Mouse (Mus musculus): ENCODE results near the gene Prox2.
A peak's percentile ranks its signal among the peaks of the same experiment; 100 is the strongest.
"Not testable (repeated sequence)": the region's sequence is repeated elsewhere in the genome, so short reads cannot be mapped to it uniquely, and the experiment has no call there.

Gene Prox2

DNA sequence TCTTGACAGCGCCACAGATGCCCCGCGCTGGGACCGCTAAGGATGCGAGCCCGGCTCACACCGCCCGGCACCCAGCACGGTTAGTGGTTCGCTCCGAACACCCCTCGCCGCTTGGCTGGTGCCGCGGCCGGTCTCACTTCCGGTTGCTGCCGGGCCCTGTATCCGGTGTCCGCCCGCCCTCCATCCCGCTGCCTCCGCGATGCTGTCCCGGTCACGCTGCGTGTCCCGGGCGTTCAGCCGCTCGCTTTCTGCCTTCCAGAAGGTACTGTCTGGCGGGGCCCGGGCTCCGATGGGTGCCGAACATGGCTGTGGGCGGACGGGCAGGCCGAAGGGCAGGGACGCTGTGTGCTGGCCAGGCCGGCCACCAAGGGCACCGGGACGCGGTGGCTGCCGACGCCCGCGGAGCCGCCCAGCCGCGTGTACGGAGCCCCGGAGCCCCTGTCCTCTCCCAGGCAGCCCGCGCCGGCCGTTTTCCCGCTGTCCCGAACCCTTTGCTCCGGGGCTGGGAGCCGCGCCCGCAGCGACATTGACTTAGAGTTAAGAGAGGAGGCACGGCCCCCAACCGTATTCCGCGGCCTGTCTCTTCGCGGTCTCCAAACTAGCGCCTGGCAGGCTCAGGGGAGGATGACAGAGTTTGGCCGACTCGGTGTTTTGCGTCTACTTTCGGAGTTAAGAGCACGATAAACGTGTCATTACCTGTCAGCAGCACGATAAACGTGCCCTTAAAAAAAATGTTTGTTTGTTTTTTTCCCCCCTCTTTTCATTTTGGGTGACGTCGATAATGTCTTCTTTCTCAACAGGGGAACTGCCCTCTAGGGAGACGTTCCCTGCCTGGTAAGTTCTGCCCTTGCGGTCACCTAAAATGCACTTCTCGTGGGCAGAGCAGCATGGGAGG is at the start of gene Prox2, which contains the start of gene Dlst:
Gene Prox2, minus strand, starts transcription at position 62 of the 895 bp plus-strand sequence.
Gene Dlst, plus strand, starts transcription at position 136 of the 895 bp plus-strand sequence.
- DNase-seq (ENCODE audit: low read depth in 2 of 2, low spot score in 2 of 2) = peak; percentile 69 to 79

- DNase-seq (ENCODE audit: low read depth in 2 of 2, low spot score in 2 of 2) = no peak
Observed at GRCm38 (mm10) chr12:85159592-85159991, 49.0 kb upstream of the Prox2 start.

DNA sequence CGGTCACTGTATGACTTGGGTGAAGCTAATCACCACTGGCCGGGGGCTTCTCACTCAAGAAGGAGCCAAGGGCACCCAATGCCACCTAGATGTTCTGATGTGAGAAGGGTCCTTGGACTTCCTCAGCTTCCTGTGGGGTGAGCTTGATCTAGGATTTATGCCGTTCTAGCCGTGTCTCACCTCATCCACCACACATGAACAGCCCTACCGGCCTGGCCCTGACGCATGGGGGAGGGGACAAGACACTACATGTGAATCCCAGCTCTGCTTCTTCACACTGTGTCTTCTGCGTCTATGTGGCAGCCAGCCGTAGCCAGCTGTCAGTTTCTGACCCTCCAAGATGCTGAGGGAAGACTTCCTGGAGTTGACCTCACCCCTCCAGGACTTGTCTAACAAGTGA is 48.2 kb upstream of the Prox2 start:
- DNase-seq (ENCODE audit: low read depth in 2 of 2, low spot score in 2 of 2) = no peak

GRCm38 (mm10) chr12:85157797-85158460 is 47.4 kb upstream of the Prox2 start:
- DNase-seq (ENCODE audit: low read depth in 2 of 2, low spot score in 2 of 2) = no peak

DNA sequence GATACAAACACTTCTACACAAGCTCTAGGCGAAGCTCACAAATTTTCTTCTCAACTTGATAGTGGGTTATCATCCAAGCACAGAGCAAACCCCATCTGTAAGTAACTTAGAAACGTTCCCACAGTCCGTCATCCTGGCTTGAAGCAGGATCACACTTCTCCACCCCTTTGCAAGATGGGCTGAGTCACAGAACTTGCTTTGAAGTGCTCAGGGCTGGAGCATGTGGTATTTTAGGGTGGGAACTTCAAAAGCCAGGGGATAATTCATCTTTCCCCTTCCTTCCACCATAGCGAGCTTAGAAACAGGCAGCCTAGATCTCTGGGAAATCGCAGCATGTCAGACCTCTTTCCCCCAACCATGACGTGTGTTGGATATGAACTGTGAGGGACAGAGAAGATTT is 45.8 kb upstream of the Prox2 start:
- DNase-seq (ENCODE audit: low read depth in 2 of 2, low spot score in 2 of 2) = no peak

GRCm38 (mm10) chr12:85153011-85153410 is 42.5 kb upstream of the Prox2 start:
- DNase-seq (ENCODE audit: low read depth in 2 of 2, low spot score in 2 of 2) = no peak

- peak; percentile 47 to 65 for DNase-seq (ENCODE audit: low read depth in 2 of 2, low spot score in 2 of 2)
Observed at GRCm38 (mm10) chr12:85151002-85151774, 40.6 kb upstream of the Prox2 start, which contains the start of gene Rps6kl1. Gene Rps6kl1, minus strand, starts transcription at chr12:85151264.

DNA sequence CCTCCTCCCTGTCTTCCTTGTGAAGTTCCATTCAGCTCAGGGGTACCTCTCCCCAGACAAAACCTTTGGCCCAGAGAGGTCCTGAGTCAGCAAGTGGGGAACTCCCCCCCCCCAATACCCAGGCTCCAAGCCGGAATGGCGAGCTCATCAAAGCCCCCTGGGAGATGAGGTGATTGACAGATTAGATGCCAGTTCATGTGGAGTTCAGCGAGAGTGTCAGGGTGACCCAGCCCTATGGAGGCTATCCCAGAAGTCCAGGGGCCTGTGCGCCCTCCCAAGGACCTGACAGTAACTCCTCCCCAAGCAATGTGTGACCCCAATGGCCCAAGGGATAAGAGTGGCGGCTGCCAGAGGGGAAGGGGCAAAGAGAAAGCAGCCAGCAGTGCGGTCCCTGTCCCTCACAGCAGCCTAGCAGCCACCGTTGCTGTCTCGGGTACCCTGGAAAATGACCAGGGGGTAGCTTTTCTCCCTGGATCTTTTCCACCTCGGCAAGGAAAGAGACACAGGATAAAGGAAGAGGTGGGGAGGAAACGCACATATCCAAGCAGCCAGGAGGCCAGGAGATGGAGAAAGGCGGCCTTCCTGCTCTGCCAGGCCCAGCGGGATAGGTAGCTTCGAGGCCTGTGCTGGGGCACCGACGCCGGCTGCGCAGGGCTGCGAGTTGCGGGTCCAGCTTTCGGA is 39.9 kb upstream of the Prox2 start:
- no peak for DNase-seq (ENCODE audit: low read depth in 2 of 2, low spot score in 2 of 2)

DNA sequence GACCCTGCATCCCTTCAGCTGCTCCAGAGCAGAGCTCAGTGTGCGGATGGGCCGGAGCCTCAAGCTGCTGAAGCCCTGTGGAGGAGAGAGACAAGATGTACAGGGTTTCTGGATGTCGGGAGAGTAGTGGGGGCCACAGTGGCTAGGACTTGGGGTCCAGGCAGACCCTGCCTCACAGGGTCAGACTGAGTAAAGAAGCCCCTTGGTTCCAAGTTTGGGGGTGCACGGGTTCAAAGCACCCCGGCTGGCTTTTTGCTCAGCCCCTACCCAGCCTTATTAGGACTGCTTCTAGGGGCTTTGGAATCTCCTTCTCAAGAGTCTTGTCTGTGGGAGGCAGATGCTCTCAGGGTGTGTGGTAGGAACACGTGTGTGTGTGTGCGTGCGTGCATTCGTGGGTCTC is 36.3 kb upstream of the Prox2 start:
- DNase-seq (ENCODE audit: low read depth in 2 of 2, low spot score in 2 of 2) = no peak

- DNase-seq (ENCODE audit: low read depth in 2 of 2, low spot score in 2 of 2) = no peak
Observed at GRCm38 (mm10) chr12:85146355-85146754, 35.8 kb upstream of the Prox2 start.

- DNase-seq (ENCODE audit: low read depth in 2 of 2, low spot score in 2 of 2) = no peak
Observed at GRCm38 (mm10) chr12:85145630-85146029, 35.1 kb upstream of the Prox2 start.

GRCm38 (mm10) chr12:85144821-85145220 is 34.3 kb upstream of the Prox2 start:
- no peak for DNase-seq (ENCODE audit: low read depth in 2 of 2, low spot score in 2 of 2)

- DNase-seq (ENCODE audit: low read depth in 2 of 2, low spot score in 2 of 2) = not testable (repeated sequence)
Observed at GRCm38 (mm10) chr12:85144276-85144675, 33.7 kb upstream of the Prox2 start.

DNA sequence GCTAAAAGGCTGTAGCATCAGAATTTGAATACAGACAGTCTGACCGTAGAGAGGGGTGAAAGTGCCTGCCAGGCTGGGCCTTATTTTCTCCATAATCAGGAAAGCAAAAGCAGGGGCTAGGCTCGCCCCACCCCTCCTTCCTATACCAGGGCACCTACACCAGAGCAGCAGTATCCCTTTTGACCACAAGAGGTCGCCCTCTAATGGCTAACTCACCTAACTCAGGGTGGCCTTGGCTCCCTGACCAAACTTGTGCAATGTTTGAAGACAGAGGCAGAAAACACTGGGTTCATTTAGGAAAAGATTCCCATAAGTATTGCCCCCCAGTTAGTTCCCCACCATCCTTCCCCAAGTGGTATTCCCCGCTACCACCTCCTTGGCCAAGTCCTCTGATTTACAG is 32.2 kb upstream of the Prox2 start:
- DNase-seq (ENCODE audit: low read depth in 2 of 2, low spot score in 2 of 2) = peak; percentile 69 to 78

GRCm38 (mm10) chr12:85141096-85141495 is 30.5 kb upstream of the Prox2 start:
- no peak for DNase-seq (ENCODE audit: low read depth in 2 of 2, low spot score in 2 of 2)

- DNase-seq (ENCODE audit: low read depth in 2 of 2, low spot score in 2 of 2) = peak in 1 of 2 experiments; percentile 33
Observed at GRCm38 (mm10) chr12:85140036-85140701, 29.6 kb upstream of the Prox2 start.

GRCm38 (mm10) chr12:85136627-85137026 is 26.1 kb upstream of the Prox2 start:
- no peak for DNase-seq (ENCODE audit: low read depth in 2 of 2, low spot score in 2 of 2)

DNA sequence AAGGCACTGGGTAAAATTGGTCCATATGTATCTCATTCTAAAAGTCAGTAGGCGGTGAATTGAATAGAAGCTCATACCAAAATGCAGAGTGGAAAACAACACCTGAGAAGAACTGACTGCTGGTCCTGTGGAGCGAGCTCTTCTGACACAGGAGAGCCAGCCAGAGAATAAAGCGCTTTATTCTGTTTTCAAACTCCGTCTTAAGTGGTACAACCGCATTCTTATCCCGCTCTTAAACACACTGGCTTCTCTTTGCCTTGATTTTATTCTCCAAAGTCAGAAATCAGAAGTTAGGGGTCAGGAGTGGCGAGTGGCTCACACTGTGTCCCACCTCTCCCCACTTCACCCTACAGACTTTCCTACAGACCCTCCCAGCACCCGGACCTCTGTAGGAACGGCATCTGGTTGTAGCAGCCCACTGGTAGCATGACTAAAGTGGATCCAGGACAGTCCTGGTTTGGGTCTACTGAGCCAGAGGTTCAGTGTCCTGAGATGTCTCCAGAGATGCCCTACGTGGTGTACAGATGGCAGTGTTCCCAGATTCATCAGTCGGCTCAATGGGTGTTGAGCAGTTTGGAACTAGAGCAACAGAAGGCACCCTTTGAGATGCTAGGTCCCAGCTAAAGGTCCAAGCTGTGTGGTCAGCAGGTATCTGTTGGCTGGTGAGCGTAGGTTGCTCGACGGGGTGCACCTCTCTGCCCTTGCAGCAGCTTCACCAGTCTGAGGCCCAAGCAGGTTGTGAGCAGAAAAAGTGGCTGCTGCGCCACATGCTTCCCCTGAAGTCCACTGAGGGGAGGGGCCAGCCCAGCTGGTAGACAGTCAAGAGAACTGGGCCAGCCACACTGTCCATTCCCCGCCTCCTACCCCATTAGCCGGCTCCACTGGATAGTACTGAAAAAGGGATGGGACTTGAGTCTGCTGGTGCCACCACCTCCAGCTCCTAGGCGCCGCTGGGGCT is 25.2 kb upstream of the Prox2 start:
- DNase-seq (ENCODE audit: low read depth in 2 of 2, low spot score in 2 of 2) = no peak
